ENCODE assay signal across 27 mouse cellular contexts in genomic region chr15:32799222-32799621, GRCm38 (mm10).
"Had no signal": no experiment of that assay in that cellular context is flagged by ENCODE, and none has a peak within 500 bp of the region (broad histone marks: within the 10 kb centered on the region; RNA-seq: fewer than 3 reads in every experiment).

No protein-coding gene starts in this region.

- H3K27me3 ChIP-seq: limb, embryonic 12.5 days; limb, embryonic 13.5 days; limb, embryonic 15.5 days; liver, embryonic 12.5 days; liver, embryonic 13.5 days; liver, embryonic 15.5 days; lung, embryonic 15.5 days; megakaryocyte, embryonic 14.5 days; midbrain, embryonic 12.5 days; midbrain, embryonic 13.5 days; midbrain, embryonic 15.5 days had no signal

- H3K36me3 ChIP-seq: liver, embryonic 12.5 days; liver, embryonic 13.5 days; liver, embryonic 15.5 days; midbrain, embryonic 10.5 days; midbrain, embryonic 12.5 days; midbrain, embryonic 13.5 days; midbrain, embryonic 15.5 days had no signal

- DNase-seq: left cerebral cortex, postnatal 4 days; liver; liver, embryonic 13.5 days; liver, postnatal 0 days; lung, adult 18-20 months; lung, adult 2 months; lung, embryonic 14.5 days; lung, postnatal 10 days; lung, postnatal 14 days; lung, postnatal 36 days; lung, postnatal 4 days; midbrain, embryonic 14.5 days had no signal

- H3K4me2 ChIP-seq: limb, embryonic 12.5 days; limb, embryonic 13.5 days; limb, embryonic 15.5 days; liver, embryonic 11.5 days; liver, embryonic 12.5 days; liver, embryonic 13.5 days; liver, embryonic 15.5 days; lung, embryonic 14.5 days; lung, embryonic 15.5 days; midbrain, embryonic 11.5 days; midbrain, embryonic 12.5 days; midbrain, embryonic 13.5 days; midbrain, embryonic 15.5 days had no signal

- H3K4me3 ChIP-seq: left cerebral cortex, adult 2 months; limb, embryonic 10.5 days; limb, embryonic 12.5 days; limb, embryonic 13.5 days; limb, embryonic 15.5 days; liver, embryonic 12.5 days; liver, embryonic 13.5 days; liver, embryonic 15.5 days; lung, embryonic 15.5 days; megakaryocyte, embryonic 14.5 days; midbrain, embryonic 10.5 days; midbrain, embryonic 12.5 days; midbrain, embryonic 13.5 days; midbrain, embryonic 15.5 days had no signal
